Mouse (Mus musculus) embryonic facial prominence, embryonic 14.5 days (tissue): ENCODE measurements around the gene Cyth1. TPM values are rescaled to one million over a fixed set of nuclear protein-coding genes. Genes with fewer than 3 reads are reported as not detected.

Experiments used
- ATAC-seq: fragments of 200-750 bp; cut with Nextera tagmentation; 2 replicates; pipeline ENCODE4 v1.8.0; 2017; ENCODE audit warnings: low read depth, moderate number of reproducible peaks, moderate TSS enrichment
- DNase-seq: peaks from one replicate; pipeline ENCODE4 v3.0.0-alpha.2; 2015; ENCODE audit warnings: low spot score
- H3K27ac ChIP-seq: fragments of 300-500 bp; sonication (generic); replicated peaks from 2 replicates; pipeline ENCODE4 v1.5.1; 2014; ENCODE audit warnings: low read depth, mild to moderate bottlenecking, low read length, moderate library complexity
- H3K27me3 ChIP-seq: fragments of 300-500 bp; sonication (generic); replicated peaks from 2 replicates; pipeline ENCODE4 v1.6.1; 2014; ENCODE audit warnings: low read length; ENCODE audit not compliant: control insufficient read depth, insufficient read depth
- H3K36me3 ChIP-seq: fragments of 300-500 bp; sonication (generic); 2 replicates; pipeline ENCODE4 v1.6.1; 2014; ENCODE audit warnings: low read length, mixed read lengths; ENCODE audit not compliant: control insufficient read depth, insufficient read depth
- H3K4me1 ChIP-seq: fragments of 300-500 bp; sonication (generic); 2 replicates; pipeline ENCODE4 v1.6.1; 2014; ENCODE audit warnings: antibody characterized with exemption, low read length; ENCODE audit not compliant: control insufficient read depth, insufficient read depth
- H3K4me2 ChIP-seq: fragments of 300-500 bp; sonication (generic); 2 replicates; pipeline ENCODE4 v1.6.1; 2014; ENCODE audit warnings: low read depth, mild to moderate bottlenecking, low read length, moderate library complexity, mixed read lengths
- H3K4me3 ChIP-seq: fragments of 300-500 bp; sonication (generic); 2 replicates; pipeline ENCODE4 v1.5.1; 2014; ENCODE audit warnings: low read depth, mild to moderate bottlenecking, low read length
- H3K9ac ChIP-seq: fragments of 300-500 bp; sonication (generic); 2 replicates; pipeline ENCODE4 v1.6.1; 2014; ENCODE audit warnings: low read depth, mild to moderate bottlenecking, low read length, moderate library complexity, mixed read lengths
- H3K9me3 ChIP-seq: fragments of 300-500 bp; sonication (generic); 2 replicates; pipeline ENCODE4 v1.6.1; 2016; ENCODE audit warnings: low read length; ENCODE audit not compliant: control insufficient read depth
- whole genome bisulfite sequencing: fragments of 180-500 bp; shearing (Covaris S2); extraction: QIAGEN DNeasy Blood & Tissue Kit; methylation state at CpG from one replicate; pipeline ENCODE4 v1.1.7; 2014; 5-methylcytosine and 5-hydroxymethylcytosine counted together
- polyA plus RNA-seq: library from polyadenylated mRNA; unstranded; fragments of >200 nt; fragmentation: Nextera tagmentation; extraction: Ambion mirVana; gene quantifications from 2 replicates; pipeline ENCODE4 v1.2.1, GENCODE M21; 2014

The Cyth1 gene
- polyA plus RNA-seq, 1 experiment from 2014 or later, result 11.4 TPM

GRCm38 (mm10) chr11:118140771-118141565, 107.4 kb downstream of the Cyth1 start:
- Histone ChIP-seq H3K4me2 (no peak overlapping the region), H3K4me3 (no peak overlapping the region), H3K27ac (no peak overlapping the region), H3K27me3 (no peaks in the 10 kb centered on the region), H3K36me3 (no peaks in the 10 kb centered on the region), H3K9me3 (peaks cover 6% of the 10 kb centered on the region; the same call in 1 of the 2 replicates), H3K9ac (peak overlapping the region; percentile 22; the same call in 1 of the 2 replicates), H3K4me1 (peaks cover 5% of the 10 kb centered on the region; the same call in 1 of the 2 replicates)
- DNase-seq (peak; percentile 63), ATAC-seq (no peak)
- WGBS, result 66% methylated on average over 10 of the region's 10 CpGs

GRCm38 (mm10) chr11:118138347-118138746, 110.0 kb downstream of the Cyth1 start:
- Histone ChIP-seq H3K4me3 (no peak overlapping the region), H3K36me3 (no peaks in the 10 kb centered on the region), H3K27me3 (no peaks in the 10 kb centered on the region), H3K4me1 (peaks cover 8% of the 10 kb centered on the region; the same call in 1 of the 2 replicates), H3K9me3 (peaks cover 6% of the 10 kb centered on the region; the same call in 1 of the 2 replicates), H3K27ac (no peak overlapping the region), H3K9ac (no peak overlapping the region), H3K4me2 (no peak overlapping the region)
- ATAC-seq (no peak), DNase-seq (no peak)
- 95% methylated on average over 6 of the region's 6 CpGs for WGBS

- Histone ChIP-seq H3K4me3 (no peak overlapping the region), H3K27ac (no peak overlapping the region), H3K4me1 (peaks cover 9% of the 10 kb centered on the region; the same call in 1 of the 2 replicates), H3K27me3 (no peaks in the 10 kb centered on the region), H3K9ac (no peak overlapping the region), H3K9me3 (peaks cover 6% of the 10 kb centered on the region; the same call in 1 of the 2 replicates), H3K4me2 (no peak overlapping the region), H3K36me3 (no peaks in the 10 kb centered on the region)
- 35% methylated on average over 5 of the region's 5 CpGs for WGBS
- ATAC-seq, result no peak
- DNase-seq, result no peak
Measured at GRCm38 (mm10) chr11:118136172-118136632, 112.2 kb downstream of the Cyth1 start.

GRCm38 (mm10) chr11:118135271-118135670, 113.1 kb downstream of the Cyth1 start:
- DNase-seq (no peak), ATAC-seq (no peak)
- no peaks in the 10 kb centered on the region for H3K27me3 ChIP-seq
- H3K9ac ChIP-seq, result no peak overlapping the region
- no peak overlapping the region for H3K27ac ChIP-seq
- no peak overlapping the region for H3K4me2 ChIP-seq
- peaks cover 5% of the 10 kb centered on the region; the same call in 1 of the 2 replicates for H3K4me1 ChIP-seq
- H3K36me3 ChIP-seq, result no peaks in the 10 kb centered on the region
- H3K9me3 ChIP-seq, result peaks cover 6% of the 10 kb centered on the region; the same call in 1 of the 2 replicates
- no peak overlapping the region for H3K4me3 ChIP-seq
- WGBS, result 53% methylated on average over 6 of the region's 6 CpGs

- H3K4me2 ChIP-seq, result no peak overlapping the region
- peaks cover 3% of the 10 kb centered on the region; the same call in 1 of the 2 replicates for H3K9me3 ChIP-seq
- H3K9ac ChIP-seq, result no peak overlapping the region
- no peak overlapping the region for H3K4me3 ChIP-seq
- H3K36me3 ChIP-seq, result no peaks in the 10 kb centered on the region
- H3K27ac ChIP-seq, result no peak overlapping the region; the same call in 1 of the 2 replicates
- ATAC-seq (0 out of 2 replicates have a peak, but pooled peaks have one; percentile 47), DNase-seq (peak; percentile 52)
- 48% methylated on average over 4 of the region's 4 CpGs for WGBS
- H3K4me1 ChIP-seq, result 0 out of 2 replicates have a peak, but pooled peaks cover 5% of the 10 kb centered on the region
- H3K27me3 ChIP-seq, result no peaks in the 10 kb centered on the region
Measured at GRCm38 (mm10) chr11:118133752-118134169, 114.6 kb downstream of the Cyth1 start.

- ATAC-seq, result no peak
- H3K27me3 ChIP-seq, result no peaks in the 10 kb centered on the region
- no peak overlapping the region for H3K9ac ChIP-seq
Measured at GRCm38 (mm10) chr11:118133133-118133751, 115.2 kb downstream of the Cyth1 start.

GRCm38 (mm10) chr11:118132136-118132535, 116.3 kb downstream of the Cyth1 start:
- WGBS, result 81% methylated on average over 8 of the region's 8 CpGs
- Histone ChIP-seq H3K9me3 (no peaks in the 10 kb centered on the region), H3K27me3 (no peaks in the 10 kb centered on the region), H3K27ac (no peak overlapping the region), H3K4me3 (no peak overlapping the region), H3K4me2 (no peak overlapping the region), H3K9ac (no peak overlapping the region), H3K36me3 (no peaks in the 10 kb centered on the region), H3K4me1 (0 out of 2 replicates have a peak, but pooled peaks cover 5% of the 10 kb centered on the region)
- ATAC-seq, result no peak
- DNase-seq, result no peak

More at GRCm38 (mm10) chr11:118133133-118133751, 115.2 kb downstream of the Cyth1 start:
- no peaks in the 10 kb centered on the region for H3K9me3 ChIP-seq
- no peak for DNase-seq
- H3K4me2 ChIP-seq, result no peak overlapping the region
- 75% methylated on average over 9 of the region's 9 CpGs for WGBS
- no peak overlapping the region; the same call in 1 of the 2 replicates for H3K27ac ChIP-seq
- 0 out of 2 replicates have a peak, but pooled peaks cover 5% of the 10 kb centered on the region for H3K4me1 ChIP-seq
- H3K4me3 ChIP-seq, result no peak overlapping the region
- H3K36me3 ChIP-seq, result no peaks in the 10 kb centered on the region

- ATAC-seq, result no peak
- no peak within 1 kb of the TSS for H3K27ac ChIP-seq
- WGBS, result 88% methylated on average over 7 of the region's 7 CpGs
Measured at GRCm38 (mm10) chr11:118130534-118130933, 117.9 kb downstream of the Cyth1 start, which contains the start of gene Dnah17. TSS of gene Dnah17 (minus strand) at chr11:118130634.

More at GRCm38 (mm10) chr11:118130534-118130933, 117.9 kb downstream of the Cyth1 start, which contains the start of gene Dnah17:
- Histone ChIP-seq H3K4me2 (no peak within 1 kb of the TSS), H3K36me3 (no peaks in the 10 kb centered on the region), H3K9me3 (no peaks in the 10 kb centered on the region), H3K4me1 (0 out of 2 replicates have a peak, but pooled peaks cover 5% of the 10 kb centered on the region), H3K4me3 (no peak within 1 kb of the TSS), H3K27me3 (no peaks in the 10 kb centered on the region), H3K9ac (no peak within 1 kb of the TSS)
- no peak for DNase-seq
